In genomic region chr9:107736185-107736485, GRCm38 (mm10) we compare ENCODE assay signal across 8 mouse cellular contexts. TPM values are rescaled to one million over a fixed set of nuclear protein-coding genes. Genes with fewer than 3 reads are reported as not detected.
DNase-seq lines count a peak whose midpoint lies in the region; ATAC-seq and TF ChIP-seq lines count a peak whose summit lies in the region.

No protein-coding gene starts in this region.

- peaks cover 30% of the 10 kb centered on the region for H3K36me3 ChIP-seq in limb, embryonic 12.5 days
- peaks cover 17% of the 10 kb centered on the region for H3K36me3 ChIP-seq in stomach, postnatal 0 days (ENCODE audit: control insufficient read depth, insufficient read depth, low read length)

- H3K4me1 ChIP-seq in limb, embryonic 12.5 days (replicated peaks) = peaks cover 38% of the 10 kb centered on the region
- peaks cover 9% of the 10 kb centered on the region for H3K4me1 ChIP-seq in stomach, postnatal 0 days (replicated peaks; ENCODE audit: control insufficient read depth, insufficient read depth)

- TF ChIP-seq CTCF in stomach, postnatal 0 days (IDR thresholded peaks at IDR 0.05; ENCODE audit: low read depth) = no peak

- peak overlapping the region; percentile 96 for H3K27ac ChIP-seq in limb, embryonic 12.5 days
- no peak overlapping the region for H3K27ac ChIP-seq in stomach, postnatal 0 days (replicated peaks)

- no peaks in the 10 kb centered on the region for H3K9me3 ChIP-seq in limb, embryonic 12.5 days
- H3K9me3 ChIP-seq in stomach, postnatal 0 days (ENCODE audit: control insufficient read depth, low read length) = no peaks in the 10 kb centered on the region

- H3K27me3 ChIP-seq in limb, embryonic 12.5 days = no peaks in the 10 kb centered on the region
- no peaks in the 10 kb centered on the region for H3K27me3 ChIP-seq in stomach, postnatal 0 days (ENCODE audit: control insufficient read depth, insufficient read depth, low read length)

- 0 out of 2 replicates have a peak, but pooled peaks have one; percentile 3 for ATAC-seq in granulocyte monocyte progenitor cell, adult 5-6 weeks (replicated peaks; ENCODE audit: poor library complexity, severe bottlenecking)
- ATAC-seq in limb, embryonic 12.5 days (ENCODE audit: insufficient number of reproducible peaks, insufficient read depth, low FRiP score, low TSS enrichment, low read depth) = peak; percentile 61
- ATAC-seq in stomach, postnatal 0 days (ENCODE audit: low FRiP score, low TSS enrichment) = no peak

- DNase-seq in B cell, adult 2 months = peak; percentile 34 to 42
- peak; percentile 49 for DNase-seq in T-cell, adult 2 months (ENCODE audit: low spot score)
- no peak for DNase-seq in stomach, postnatal 0 days (ENCODE audit: low spot score)
- no peak for DNase-seq in c-Kit-positive CD71-positive TER-119-positive erythroid progenitor cells, embryonic 14.5 days (ENCODE audit: low spot score)
- DNase-seq in left cerebral cortex, adult 9 months (ENCODE audit: low spot score in 2 of 2) = no peak
- DNase-seq in right cerebral cortex, adult 18-20 months = no peak

- H3K4me2 ChIP-seq in limb, embryonic 12.5 days = peak overlapping the region; percentile 60
- peak overlapping the region; percentile 27; the same call in 1 of the 2 replicates for H3K4me2 ChIP-seq in stomach, postnatal 0 days (replicated peaks; ENCODE audit: low read depth)

- peak overlapping the region; percentile 45 for H3K9ac ChIP-seq in limb, embryonic 12.5 days (replicated peaks)
- H3K9ac ChIP-seq in stomach, postnatal 0 days (ENCODE audit: low read length) = no peak overlapping the region

- TF ChIP-seq EP300 in stomach, postnatal 0 days (optimal IDR thresholded peaks at IDR 0.05) = no peak

- under 1% methylated on average over 7 of the region's 7 CpGs for WGBS in limb, embryonic 12.5 days
- WGBS in stomach, postnatal 0 days = 3% methylated on average over 7 of the region's 7 CpGs

- H3K4me3 ChIP-seq in limb, embryonic 12.5 days (replicated peaks) = peak overlapping the region; percentile 25
- no peak overlapping the region; the same call in 1 of the 2 replicates for H3K4me3 ChIP-seq in stomach, postnatal 0 days (ENCODE audit: low read depth, low read length)

RNA-seq across cellular contexts. Expression of gene Sema3f, which starts 25.9 kb away (rescaled TPM):
- 2.6 TPM in 1 of 2 replicates, not detected in the other for total RNA-seq in granulocyte monocyte progenitor cell, adult 5-6 weeks (2014; fragmentation: Nextera tagmentation)
- total RNA-seq in granulocyte monocyte progenitor cell, adult 5-6 weeks (2017) = not detected in 2 replicates
- 47.6 and 53.5 TPM in 2 replicates for polyA plus RNA-seq in limb, embryonic 12.5 days (2016; fragmentation: Nextera tagmentation; extraction: Ambion mirVana)
- 11.7 and 15.1 TPM in 2 replicates for polyA plus RNA-seq in stomach, postnatal 0 days (2015; fragmentation: Nextera tagmentation; extraction: Ambion mirVana)

RNA-seq across cellular contexts. Expression of gene Rbm5, which starts 34.7 kb away (rescaled TPM):
- total RNA-seq in granulocyte monocyte progenitor cell, adult 5-6 weeks (2014; fragmentation: Nextera tagmentation) = 133 and 165 TPM in 2 replicates
- 157 and 164 TPM in 2 replicates for total RNA-seq in granulocyte monocyte progenitor cell, adult 5-6 weeks (2017)
- polyA plus RNA-seq in limb, embryonic 12.5 days (2016; fragmentation: Nextera tagmentation; extraction: Ambion mirVana) = 232 and 239 TPM in 2 replicates
- polyA plus RNA-seq in stomach, postnatal 0 days (2015; fragmentation: Nextera tagmentation; extraction: Ambion mirVana) = 60.2 and 67.3 TPM in 2 replicates

RNA-seq across cellular contexts. Expression of gene Gnat1, which starts 56.6 kb away (rescaled TPM):
- not detected in 2 replicates for total RNA-seq in granulocyte monocyte progenitor cell, adult 5-6 weeks (2014; fragmentation: Nextera tagmentation)
- not detected in 2 replicates for total RNA-seq in granulocyte monocyte progenitor cell, adult 5-6 weeks (2017)
- polyA plus RNA-seq in limb, embryonic 12.5 days (2016; fragmentation: Nextera tagmentation; extraction: Ambion mirVana) = 2.1 and 2.2 TPM in 2 replicates
- 2.1 and 2.9 TPM in 2 replicates for polyA plus RNA-seq in stomach, postnatal 0 days (2015; fragmentation: Nextera tagmentation; extraction: Ambion mirVana)

Comparison
In these comparisons a context has a peak if more than half of its experiments do, and no peak if none do; other contexts are left out.
1. DNase-seq: peak in B cell, adult 2 months (2 of 2) and T-cell, adult 2 months (single experiment); none in stomach, postnatal 0 days (single experiment), c-Kit-positive CD71-positive TER-119-positive erythroid progenitor cells, embryonic 14.5 days (single experiment), left cerebral cortex, adult 9 months (0 of 2) and right cerebral cortex, adult 18-20 months (single experiment).